Mouse (Mus musculus) intestine, embryonic 14.5 days (tissue): ENCODE data around the gene Klhdc10. TPM values are rescaled to one million over a fixed set of nuclear protein-coding genes. Genes with fewer than 3 reads are reported as not detected.
"Not testable (repeated sequence)": the region's sequence is repeated elsewhere in the genome, so short reads cannot be mapped to it uniquely, and the experiment has no call there.

ENCODE experiments used
- ATAC-seq: fragments of 200-750 bp; cut with Nextera tagmentation; replicated peaks from 2 replicates; pipeline ENCODE4 v1.8.0; 2017; ENCODE audit warnings: low read depth, moderate number of reproducible peaks, moderate TSS enrichment, moderate library complexity; ENCODE audit not compliant: low FRiP score, low TSS enrichment
- DNase-seq: peaks from one replicate; pipeline ENCODE4 v3.0.0-alpha.2; 2018; ENCODE audit warnings: low spot score
- H3K27ac ChIP-seq: fragments of 300-500 bp; sonication (generic); 2 replicates; pipeline ENCODE4 v1.5.1; 2014; ENCODE audit warnings: low read depth, mild to moderate bottlenecking, control low read depth
- H3K27me3 ChIP-seq: fragments of 300-500 bp; sonication (generic); replicated peaks from 2 replicates; pipeline ENCODE4 v1.6.1; 2014; ENCODE audit warnings: low read length, control low read depth; ENCODE audit not compliant: control insufficient read depth, insufficient read depth
- H3K36me3 ChIP-seq: fragments of 300-500 bp; sonication (generic); 2 replicates; pipeline ENCODE4 v1.6.1; 2014; ENCODE audit warnings: low read length, control low read depth; ENCODE audit not compliant: control insufficient read depth, insufficient read depth
- H3K4me1 ChIP-seq: fragments of 300-500 bp; sonication (generic); replicated peaks from 2 replicates; pipeline ENCODE4 v1.6.1; 2014; ENCODE audit warnings: low read length, control low read depth, mixed read lengths; ENCODE audit not compliant: control insufficient read depth, insufficient read depth
- H3K4me2 ChIP-seq: fragments of 300-500 bp; sonication (generic); 2 replicates; pipeline ENCODE4 v1.6.1; 2014; ENCODE audit warnings: low read length
- H3K4me3 ChIP-seq: fragments of 300-500 bp; sonication (generic); 2 replicates; pipeline ENCODE4 v1.5.1; 2014; ENCODE audit warnings: low read depth, low read length, control low read depth, mixed read lengths
- H3K9ac ChIP-seq: fragments of 300-500 bp; sonication (generic); 2 replicates; pipeline ENCODE4 v1.6.1; 2014; ENCODE audit warnings: mild to moderate bottlenecking, low read length
- H3K9me3 ChIP-seq: fragments of 300-500 bp; sonication (generic); 2 replicates; pipeline ENCODE4 v1.6.1; 2016; ENCODE audit warnings: low read length, control low read depth; ENCODE audit not compliant: control insufficient read depth
- WGBS: fragments of 180-500 bp; shearing (Covaris S2); extraction: QIAGEN DNeasy Blood & Tissue Kit; methylation state at CpG from one replicate; pipeline ENCODE4 v1.1.7; 2014; 5-methylcytosine and 5-hydroxymethylcytosine counted together
- polyA plus RNA-seq: library from polyadenylated mRNA; unstranded; fragments of >200 nt; fragmentation: Nextera tagmentation; extraction: Ambion mirVana; gene quantifications from 2 replicates; pipeline ENCODE4 v1.2.1, GENCODE M21; 2014

Gene Klhdc10
- polyA plus RNA-seq, 1 experiment from 2014 or later: 23.1 TPM

DNA sequence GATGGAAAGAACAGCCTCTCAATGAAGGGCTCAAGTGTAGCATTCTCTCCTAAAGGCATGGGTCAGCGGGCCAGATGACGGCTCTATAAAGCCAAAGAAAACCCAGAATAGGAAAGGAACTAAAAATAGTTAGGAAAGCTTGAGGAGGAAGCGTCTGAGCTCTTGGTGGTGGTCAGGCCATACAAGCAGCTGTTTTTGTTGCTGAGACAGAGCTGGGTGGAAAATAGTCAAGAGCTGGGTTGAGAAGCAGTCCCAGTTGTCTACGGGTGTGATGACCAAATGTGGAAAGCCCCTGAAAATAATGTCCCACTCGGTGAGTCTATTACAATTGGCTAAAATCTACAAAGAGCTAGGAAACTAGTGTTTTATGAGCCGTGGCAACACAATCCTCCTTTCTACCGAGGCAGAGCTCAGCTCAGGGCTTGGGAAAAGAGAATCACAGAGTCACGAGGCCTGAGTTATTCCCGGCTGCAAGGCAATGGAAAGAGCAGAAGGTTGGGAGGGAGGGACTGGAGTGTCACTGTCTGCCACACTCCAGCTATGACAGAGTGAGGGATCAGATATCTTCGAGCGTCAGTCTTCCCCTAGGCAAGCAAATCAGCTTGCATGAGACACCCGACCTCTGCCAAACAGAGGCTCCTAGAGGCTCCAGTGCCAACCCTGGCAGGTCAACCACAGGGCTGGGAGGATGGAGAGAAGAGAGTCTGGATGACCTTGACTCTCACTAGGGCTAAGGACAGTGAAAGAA is 41.7 kb upstream of the Klhdc10 start:
- no peak overlapping the region for H3K9ac ChIP-seq
- ATAC-seq: no peak
- DNase-seq: no peak
- peaks cover 4% of the 10 kb centered on the region for H3K36me3 ChIP-seq
- 72% methylated on average over 12 of the region's 12 CpGs for WGBS
- no peak overlapping the region for H3K4me3 ChIP-seq
- no peak overlapping the region for H3K4me2 ChIP-seq
- H3K4me1 ChIP-seq: 0 out of 2 replicates have a peak, but pooled peaks cover 2% of the 10 kb centered on the region
- H3K27ac ChIP-seq: no peak overlapping the region
- no peaks in the 10 kb centered on the region for H3K9me3 ChIP-seq
- H3K27me3 ChIP-seq: no peaks in the 10 kb centered on the region

DNA sequence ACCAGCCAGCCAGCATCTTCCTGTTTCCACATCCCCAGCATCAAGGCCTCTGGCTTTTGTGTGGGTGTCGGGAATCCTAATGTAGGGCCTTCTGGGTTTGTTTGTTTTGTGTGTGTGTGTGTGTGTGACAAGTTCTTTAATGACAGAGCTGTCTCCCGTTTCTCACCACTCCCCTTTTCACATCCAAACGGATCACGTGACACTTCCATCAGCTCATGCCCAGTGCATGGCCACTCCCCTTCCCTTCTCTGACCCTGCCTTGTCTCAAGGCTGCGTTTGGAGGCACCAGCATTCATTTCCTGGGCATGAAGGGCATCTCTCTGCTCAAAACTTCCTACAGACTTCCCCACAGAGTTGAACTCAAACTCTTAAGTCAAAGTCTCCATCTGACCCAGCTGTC is 37.9 kb upstream of the Klhdc10 start:
- Histone ChIP-seq H3K27ac (no peak overlapping the region), H3K36me3 (peaks cover 33% of the 10 kb centered on the region), H3K4me3 (no peak overlapping the region), H3K4me2 (no peak overlapping the region), H3K9me3 (no peaks in the 10 kb centered on the region), H3K4me1 (no peaks in the 10 kb centered on the region), H3K9ac (no peak overlapping the region), H3K27me3 (no peaks in the 10 kb centered on the region)
- 35% methylated on average over 5 of the region's 5 CpGs for WGBS
- no peak for ATAC-seq
- no peak for DNase-seq

DNA sequence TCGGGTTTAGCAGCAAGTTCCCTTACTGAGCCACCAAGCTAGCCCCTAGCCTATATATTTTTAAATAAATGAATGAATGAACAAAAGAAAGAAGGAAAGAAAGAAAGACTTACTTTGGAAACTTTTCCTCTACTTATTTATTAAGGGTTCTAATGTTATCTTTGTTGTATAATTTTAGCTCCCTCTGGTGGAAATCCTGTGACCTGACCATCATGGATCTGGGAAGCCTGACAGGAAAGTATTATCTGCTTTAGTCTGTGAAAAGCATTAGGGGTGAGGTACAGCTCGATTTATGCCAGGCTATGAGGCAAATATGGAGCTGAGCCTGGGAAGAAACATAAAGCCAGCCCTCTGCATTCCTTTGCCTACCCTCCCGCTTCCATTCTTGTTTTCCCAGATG is 32.4 kb upstream of the Klhdc10 start:
- Histone ChIP-seq H3K4me3 (no peak overlapping the region), H3K4me2 (no peak overlapping the region), H3K27ac (no peak overlapping the region), H3K36me3 (peaks cover 86% of the 10 kb centered on the region), H3K9ac (no peak overlapping the region), H3K27me3 (no peaks in the 10 kb centered on the region), H3K4me1 (no peaks in the 10 kb centered on the region), H3K9me3 (no peaks in the 10 kb centered on the region)
- ATAC-seq (no peak), DNase-seq (no peak)
- WGBS: 84% methylated on average over 3 of the region's 3 CpGs

DNA sequence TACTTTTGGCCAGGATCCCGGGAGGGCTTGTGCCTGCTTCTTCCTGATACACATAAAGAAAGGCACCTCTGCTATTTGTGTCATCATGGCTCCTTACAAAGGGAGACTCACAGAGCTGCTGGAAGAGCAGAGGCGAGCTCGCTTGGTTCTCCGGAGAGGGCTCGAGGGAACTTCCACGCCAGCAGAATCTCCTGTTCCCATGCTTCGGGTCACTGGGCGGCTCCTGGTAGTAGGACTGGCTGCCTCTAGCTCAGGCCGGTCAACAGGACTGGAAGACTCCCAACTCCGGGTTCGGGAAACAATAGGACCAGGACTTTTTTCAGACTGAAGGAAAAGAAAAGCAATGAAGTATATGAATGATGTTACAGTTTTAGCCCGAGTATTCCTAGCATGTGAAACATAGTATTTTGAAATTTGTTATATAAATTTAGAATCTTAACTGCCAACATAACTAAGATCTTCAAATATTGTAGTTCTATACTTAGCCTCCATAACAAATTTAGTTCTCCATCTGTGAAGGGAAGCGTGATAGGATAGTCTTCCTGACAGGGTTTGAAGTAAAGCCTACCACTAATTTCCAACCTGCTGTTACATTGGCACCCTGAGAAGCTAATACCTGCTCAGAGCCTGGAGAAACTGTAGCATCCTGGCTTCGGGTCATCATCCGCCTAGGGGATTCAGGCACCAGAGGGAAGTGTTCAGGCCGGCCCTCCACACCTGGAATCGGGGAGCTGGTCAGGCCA is 28.9 kb upstream of the Klhdc10 start:
- Histone ChIP-seq H3K36me3 (peaks cover 97% of the 10 kb centered on the region), H3K4me1 (no peaks in the 10 kb centered on the region), H3K27me3 (no peaks in the 10 kb centered on the region), H3K4me3 (no peak overlapping the region), H3K9me3 (no peaks in the 10 kb centered on the region), H3K9ac (no peak overlapping the region), H3K4me2 (no peak overlapping the region), H3K27ac (no peak overlapping the region)
- 94% methylated on average over 17 of the region's 17 CpGs for WGBS
- DNase-seq (no peak), ATAC-seq (no peak)

DNA sequence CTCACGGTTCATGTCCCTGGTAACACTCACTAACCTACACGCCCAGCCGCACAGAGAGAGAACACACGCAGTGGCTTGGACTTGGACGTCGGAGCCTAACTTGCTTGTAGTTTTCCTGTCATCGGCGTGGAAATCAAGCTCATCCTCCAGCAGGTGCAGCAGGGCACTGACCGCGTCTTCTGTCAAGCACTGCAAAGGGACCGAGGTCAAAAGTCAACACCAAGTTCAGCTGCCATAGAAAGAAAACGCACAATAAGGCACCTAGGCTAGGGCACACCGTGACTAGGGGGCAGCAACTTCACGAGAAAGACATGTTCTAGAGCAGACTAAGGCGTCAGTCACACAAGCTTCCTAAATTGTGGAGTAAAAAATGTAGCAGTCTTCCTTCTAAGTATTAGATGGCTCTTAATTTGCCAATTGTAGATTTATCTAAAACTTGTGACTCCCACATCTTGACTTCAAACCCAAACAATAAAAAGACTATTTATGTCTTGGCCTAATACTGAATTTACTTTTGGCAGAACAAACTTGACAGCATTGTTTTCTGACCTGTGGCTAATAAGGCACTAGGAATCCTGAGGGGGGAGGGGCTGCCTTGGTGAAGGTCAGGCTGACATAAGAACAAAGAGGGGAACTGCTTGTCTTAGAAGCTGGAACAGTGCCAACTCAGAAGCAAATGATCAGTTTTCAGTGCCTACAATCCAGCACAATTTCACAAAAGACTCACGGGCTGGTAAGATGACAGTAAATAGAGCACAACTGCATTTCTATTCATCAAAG is 26.7 kb upstream of the Klhdc10 start:
- Histone ChIP-seq H3K4me2 (no peak overlapping the region), H3K4me3 (no peak overlapping the region), H3K27ac (no peak overlapping the region), H3K9ac (no peak overlapping the region), H3K27me3 (no peaks in the 10 kb centered on the region), H3K9me3 (no peaks in the 10 kb centered on the region), H3K4me1 (no peaks in the 10 kb centered on the region), H3K36me3 (peaks cover 94% of the 10 kb centered on the region)
- ATAC-seq: no peak
- 87% methylated on average over 16 of the region's 16 CpGs for WGBS
- no peak for DNase-seq

DNA sequence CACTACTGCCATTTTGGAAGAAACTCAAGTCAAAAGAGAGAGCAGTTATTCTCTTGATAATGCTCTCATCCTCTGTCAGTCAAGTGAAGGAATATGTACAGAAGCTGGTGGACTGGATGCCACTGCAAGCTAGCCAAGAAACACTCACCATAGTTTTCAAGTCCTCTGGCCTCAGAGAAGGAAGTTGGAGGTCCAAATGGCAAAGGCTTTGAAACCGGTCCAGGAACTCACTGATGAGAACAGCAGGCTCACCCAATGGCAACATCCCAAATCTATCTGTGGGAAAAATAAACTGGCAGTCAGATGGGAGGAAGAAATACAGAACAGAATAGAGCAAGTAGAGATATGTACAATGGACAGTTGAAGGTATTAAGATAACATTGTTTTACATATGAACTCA is 25.9 kb upstream of the Klhdc10 start:
- 87% methylated on average over 1 of the region's 1 CpGs for WGBS
- DNase-seq (no peak), ATAC-seq (no peak)
- peaks cover 94% of the 10 kb centered on the region for H3K36me3 ChIP-seq
- H3K27me3 ChIP-seq: no peaks in the 10 kb centered on the region
- no peaks in the 10 kb centered on the region for H3K9me3 ChIP-seq
- no peaks in the 10 kb centered on the region for H3K4me1 ChIP-seq
- no peak overlapping the region for H3K4me3 ChIP-seq
- no peak overlapping the region for H3K27ac ChIP-seq
- H3K9ac ChIP-seq: no peak overlapping the region
- no peak overlapping the region for H3K4me2 ChIP-seq

DNA sequence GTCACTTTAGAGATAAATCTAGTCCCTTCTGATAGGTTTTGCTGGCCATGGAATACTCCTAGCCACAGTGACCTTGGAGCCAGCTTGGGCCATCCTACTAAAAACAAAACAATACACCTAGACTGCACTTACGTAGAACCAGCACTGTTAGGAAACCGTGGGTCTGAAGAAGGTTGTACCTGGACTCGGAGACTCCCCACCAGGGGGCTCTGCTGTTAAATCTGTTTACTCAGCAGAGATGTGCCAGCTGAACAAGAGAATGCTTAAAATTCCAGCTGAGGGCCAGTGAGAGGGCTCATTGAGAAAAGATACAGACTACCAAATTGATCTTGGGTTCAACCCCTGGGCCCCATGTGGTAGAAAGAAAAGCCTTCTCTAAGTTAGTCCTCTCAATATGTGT is 20.6 kb upstream of the Klhdc10 start:
- Histone ChIP-seq H3K4me3 (no peak overlapping the region), H3K27ac (no peak overlapping the region), H3K9ac (no peak overlapping the region), H3K9me3 (no peaks in the 10 kb centered on the region), H3K36me3 (peaks cover 88% of the 10 kb centered on the region), H3K27me3 (no peaks in the 10 kb centered on the region), H3K4me2 (no peak overlapping the region), H3K4me1 (no peaks in the 10 kb centered on the region)
- no peak for ATAC-seq
- 59% methylated on average over 3 of the region's 3 CpGs for WGBS
- DNase-seq: no peak

DNA sequence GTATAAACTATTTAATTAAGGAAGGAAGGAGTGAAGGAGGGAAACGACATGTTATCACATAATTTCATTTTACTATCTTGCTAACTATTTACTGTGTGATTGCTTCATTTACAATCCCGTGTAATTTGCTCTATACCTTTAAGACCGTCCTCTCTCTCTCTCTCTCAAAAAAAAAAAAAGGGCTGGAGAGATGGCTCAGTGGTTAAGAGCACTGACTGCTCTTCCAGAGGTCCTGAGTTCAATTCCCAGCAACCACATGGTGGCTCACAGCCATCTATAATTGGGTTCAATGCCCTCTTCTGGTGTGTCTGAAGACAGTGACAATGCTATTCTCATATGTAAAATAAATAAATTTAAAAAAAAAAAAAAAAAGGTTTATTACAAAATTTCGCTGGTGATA is 11.4 kb upstream of the Klhdc10 start:
- H3K27ac ChIP-seq, ATAC-seq: not testable (repeated sequence)

More for the DNA sequence above, 11.4 kb upstream of the Klhdc10 start:
- Histone ChIP-seq H3K9ac (peak overlapping the region; percentile 76), H3K4me3 (peak overlapping the region; percentile 87), H3K36me3 (peaks cover 21% of the 10 kb centered on the region), H3K4me2 (peak overlapping the region; percentile 51)
- not testable (repeated sequence) for H3K27me3 ChIP-seq, H3K9me3 ChIP-seq, DNase-seq, H3K4me1 ChIP-seq
- 23% methylated on average over 4 of the region's 4 CpGs for WGBS
